Mouse (Mus musculus): Measurements from ENCODE around the gene Chrm2.

Gene Chrm2

DNA sequence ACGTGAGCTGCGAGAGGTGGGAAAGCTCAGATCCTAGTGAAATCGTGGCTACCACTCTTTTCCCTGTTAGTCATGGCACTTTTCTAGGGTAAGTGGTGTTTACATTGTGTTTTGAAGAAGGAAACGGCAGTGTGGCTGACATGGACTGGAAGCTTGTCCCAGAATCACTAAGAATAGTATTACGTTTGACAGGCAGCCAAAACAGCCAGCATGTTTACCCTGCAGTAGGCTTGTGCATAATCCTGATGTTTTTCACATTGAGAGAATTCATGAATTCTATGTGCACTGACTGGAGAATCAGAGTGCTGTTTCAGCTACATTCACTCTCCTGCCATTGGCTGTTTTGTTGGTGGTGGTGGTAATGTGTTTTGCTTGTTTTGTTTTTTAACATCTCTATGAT lies 129.4 kb downstream of the Chrm2 start:
- DNase-seq (ENCODE audit: low spot score) = no peak

DNA sequence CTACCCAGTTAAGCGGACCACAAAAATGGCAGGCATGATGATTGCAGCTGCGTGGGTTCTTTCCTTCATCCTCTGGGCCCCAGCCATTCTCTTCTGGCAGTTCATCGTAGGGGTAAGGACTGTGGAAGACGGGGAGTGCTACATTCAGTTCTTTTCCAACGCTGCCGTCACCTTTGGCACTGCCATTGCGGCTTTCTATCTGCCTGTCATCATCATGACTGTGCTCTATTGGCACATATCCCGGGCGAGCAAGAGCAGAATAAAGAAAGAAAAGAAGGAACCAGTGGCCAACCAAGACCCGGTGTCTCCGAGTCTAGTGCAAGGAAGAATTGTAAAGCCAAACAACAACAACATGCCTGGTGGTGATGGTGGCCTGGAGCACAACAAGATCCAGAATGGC lies 135.7 kb downstream of the Chrm2 start:
- no peak for DNase-seq (ENCODE audit: low spot score)

DNA sequence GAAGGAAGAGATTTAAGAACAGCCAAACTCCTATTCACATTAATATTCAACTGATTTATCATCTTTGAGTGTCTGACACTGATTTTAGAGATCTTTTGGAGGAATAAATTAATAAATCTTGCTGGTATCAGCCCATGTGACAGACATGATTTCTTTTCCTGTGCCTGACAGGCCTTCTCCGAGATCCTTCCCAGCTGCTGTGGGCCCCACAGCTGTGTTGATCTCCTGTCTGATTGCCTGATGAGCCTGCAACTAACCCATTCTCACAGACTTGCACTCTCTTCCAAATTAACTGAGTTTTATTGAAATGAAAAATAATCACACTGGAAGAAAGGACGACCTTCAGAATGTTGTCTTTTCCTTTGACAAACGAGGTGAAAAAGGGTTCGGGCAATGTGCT lies 140.6 kb downstream of the Chrm2 start:
- no peak for DNase-seq (ENCODE audit: low spot score)

DNA sequence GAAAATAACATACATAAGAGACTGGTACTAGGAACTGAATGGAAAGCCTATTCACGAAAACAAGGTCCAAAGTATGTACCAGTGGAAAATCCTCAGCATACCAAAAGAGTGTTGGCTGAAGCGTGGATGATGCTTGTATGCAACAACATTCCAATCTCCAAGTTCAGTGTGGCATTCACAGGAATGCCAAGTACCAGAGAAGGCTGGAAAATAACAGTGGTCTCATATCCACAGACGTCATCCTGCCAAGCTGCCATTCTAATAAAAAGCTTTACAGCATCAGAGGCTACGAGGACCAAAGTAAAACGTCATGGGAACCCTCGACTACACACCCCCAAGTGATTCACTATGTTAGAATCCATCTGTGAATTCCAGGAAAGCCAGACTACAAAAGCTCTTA lies 153.4 kb downstream of the Chrm2 start:
- DNase-seq (ENCODE audit: low spot score) = no peak

DNA sequence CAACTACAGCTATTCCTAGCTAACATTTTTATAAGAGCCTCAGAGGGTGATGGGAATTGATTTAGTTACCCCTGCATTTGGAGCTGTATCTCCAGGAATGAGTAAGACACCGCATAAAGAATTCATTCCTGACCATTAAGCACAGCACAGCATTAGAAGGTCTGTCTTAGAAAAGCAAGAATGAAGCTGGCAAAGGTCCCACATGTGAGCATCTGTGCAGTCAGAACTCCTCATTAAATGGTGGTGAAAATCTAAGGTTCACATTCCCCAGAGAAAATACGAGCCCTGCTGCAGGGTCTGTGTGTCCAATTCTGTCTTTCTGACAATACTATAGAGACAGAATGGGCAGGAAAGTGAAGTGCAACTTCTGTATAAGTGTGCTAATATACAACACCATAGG lies 179.0 kb downstream of the Chrm2 start:
- no peak for DNase-seq (ENCODE audit: low spot score)
